Mouse (Mus musculus) forebrain, embryonic 15.5 days (tissue): ENCODE data around the gene Pcif1. TPM values are rescaled to one million over a fixed set of nuclear protein-coding genes. Genes with fewer than 3 reads are reported as not detected.
"Not testable (repeated sequence)": the region's sequence is repeated elsewhere in the genome, so short reads cannot be mapped to it uniquely, and the experiment has no call there.

ENCODE experiments used
- ATAC-seq: fragments of 200-750 bp; cut with Nextera tagmentation; replicated peaks from 2 replicates; pipeline ENCODE4 v1.8.0; 2017; ENCODE audit warnings: mild to moderate bottlenecking, moderate TSS enrichment, moderate library complexity
- H3K27ac ChIP-seq: fragments of 300-500 bp; sonication (generic); replicated peaks from 2 replicates; pipeline ENCODE4 v1.5.1; 2015; ENCODE audit warnings: mild to moderate bottlenecking, inconsistent platforms
- H3K27me3 ChIP-seq: fragments of 300-500 bp; sonication (generic); 2 replicates; pipeline ENCODE4 v1.6.1; 2015; ENCODE audit warnings: inconsistent platforms
- H3K36me3 ChIP-seq: fragments of 300-500 bp; sonication (generic); 2 replicates; pipeline ENCODE4 v1.6.1; 2015; ENCODE audit warnings: mild to moderate bottlenecking, inconsistent platforms
- H3K4me1 ChIP-seq: fragments of 300-500 bp; sonication (generic); 2 replicates; pipeline ENCODE4 v1.6.1; 2015; ENCODE audit warnings: inconsistent platforms
- H3K4me2 ChIP-seq: fragments of 300-500 bp; sonication (generic); replicated peaks from 2 replicates; pipeline ENCODE4 v1.6.1; 2015; ENCODE audit warnings: mild to moderate bottlenecking, inconsistent platforms
- H3K4me3 ChIP-seq: fragments of 300-500 bp; sonication (generic); 2 replicates; pipeline ENCODE4 v1.5.1; 2015; ENCODE audit warnings: mild to moderate bottlenecking, inconsistent platforms
- H3K9ac ChIP-seq: fragments of 300-500 bp; sonication (generic); replicated peaks from 2 replicates; pipeline ENCODE4 v1.6.1; 2015; ENCODE audit warnings: mild to moderate bottlenecking, inconsistent platforms
- H3K9me3 ChIP-seq: fragments of 300-500 bp; sonication (generic); 2 replicates; pipeline ENCODE4 v1.6.1; 2016; ENCODE audit warnings: inconsistent platforms
- WGBS: fragments of 180-500 bp; shearing (Covaris S2); methylation state at CpG from one replicate; pipeline ENCODE4 v1.1.7; 2015; ENCODE audit warnings: mixed read lengths; 5-methylcytosine and 5-hydroxymethylcytosine counted together
- polyA plus RNA-seq: library from polyadenylated mRNA; unstranded; fragments of >200 nt; fragmentation: Nextera tagmentation; extraction: Ambion mirVana; gene quantifications from 2 replicates; pipeline ENCODE4 v1.2.1, GENCODE M21; 2015

Pcif1 gene
- 94.8 and 101 TPM in 2 replicates for polyA plus RNA-seq

DNA sequence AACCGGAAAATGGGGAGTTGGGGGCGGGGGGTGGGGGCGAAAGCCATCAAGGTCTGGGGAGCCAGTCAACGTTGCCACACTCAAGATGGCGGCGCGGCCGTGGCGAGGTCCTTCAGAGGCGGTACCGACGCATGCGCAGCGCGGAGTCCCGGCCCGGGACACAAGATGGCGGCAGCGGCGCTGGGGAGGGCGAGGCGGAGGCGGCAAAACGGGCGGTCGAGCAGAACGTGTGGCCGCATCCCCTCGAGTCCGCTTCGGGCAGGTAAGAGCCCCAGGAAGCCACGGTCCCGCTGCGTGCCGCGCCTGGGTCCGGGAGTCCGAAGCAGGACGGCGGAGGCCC, at the start of gene Pcif1:
Gene Pcif1 (plus strand): TSS at position 77 of the 340 bp plus-strand sequence.
- Histone ChIP-seq H3K4me1 (peaks cover 26% of the 10 kb centered on the region), H3K27me3 (no peaks in the 10 kb centered on the region), H3K4me3 (peak within 1 kb of the TSS; percentile 93), H3K4me2 (peak within 1 kb of the TSS; percentile 97), H3K36me3 (peaks cover 16% of the 10 kb centered on the region), H3K9ac (peak within 1 kb of the TSS; percentile 100), H3K27ac (peak within 1 kb of the TSS; percentile 100), H3K9me3 (no peaks in the 10 kb centered on the region)
- under 1% methylated on average over 40 of the region's 40 CpGs for WGBS
- peak; percentile 88 for ATAC-seq

DNA sequence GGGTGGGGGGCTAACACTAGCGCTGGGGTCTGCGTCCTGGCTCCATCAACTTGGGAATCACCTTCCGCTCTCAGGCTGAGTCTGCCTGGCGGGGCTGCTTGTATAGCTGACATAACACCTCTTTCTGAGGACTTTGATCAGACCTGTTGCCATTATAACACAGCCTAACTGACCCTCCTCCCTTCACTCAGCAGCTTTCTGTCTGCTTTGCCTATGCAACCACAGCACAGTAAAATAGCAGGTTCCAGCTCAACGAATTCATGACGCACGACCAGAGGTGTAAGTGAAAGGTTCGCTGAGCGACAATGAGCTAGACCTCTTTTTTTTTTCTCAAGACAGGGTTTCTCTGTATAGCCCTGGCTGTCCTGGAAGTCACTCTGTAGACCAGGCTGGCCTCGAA, 48.1 kb upstream of the Pcif1 start:
- H3K9me3 ChIP-seq, result no peaks in the 10 kb centered on the region
- H3K27me3 ChIP-seq, result no peaks in the 10 kb centered on the region
- whole genome bisulfite sequencing, result 86% methylated on average over 10 of the region's 10 CpGs
- H3K27ac ChIP-seq, result no peak overlapping the region
- H3K4me2 ChIP-seq, result no peak overlapping the region
- H3K4me3 ChIP-seq, result no peak overlapping the region
- peaks cover 23% of the 10 kb centered on the region for H3K4me1 ChIP-seq
- ATAC-seq, result no peak
- peaks cover 15% of the 10 kb centered on the region for H3K36me3 ChIP-seq
- no peak overlapping the region for H3K9ac ChIP-seq

DNA sequence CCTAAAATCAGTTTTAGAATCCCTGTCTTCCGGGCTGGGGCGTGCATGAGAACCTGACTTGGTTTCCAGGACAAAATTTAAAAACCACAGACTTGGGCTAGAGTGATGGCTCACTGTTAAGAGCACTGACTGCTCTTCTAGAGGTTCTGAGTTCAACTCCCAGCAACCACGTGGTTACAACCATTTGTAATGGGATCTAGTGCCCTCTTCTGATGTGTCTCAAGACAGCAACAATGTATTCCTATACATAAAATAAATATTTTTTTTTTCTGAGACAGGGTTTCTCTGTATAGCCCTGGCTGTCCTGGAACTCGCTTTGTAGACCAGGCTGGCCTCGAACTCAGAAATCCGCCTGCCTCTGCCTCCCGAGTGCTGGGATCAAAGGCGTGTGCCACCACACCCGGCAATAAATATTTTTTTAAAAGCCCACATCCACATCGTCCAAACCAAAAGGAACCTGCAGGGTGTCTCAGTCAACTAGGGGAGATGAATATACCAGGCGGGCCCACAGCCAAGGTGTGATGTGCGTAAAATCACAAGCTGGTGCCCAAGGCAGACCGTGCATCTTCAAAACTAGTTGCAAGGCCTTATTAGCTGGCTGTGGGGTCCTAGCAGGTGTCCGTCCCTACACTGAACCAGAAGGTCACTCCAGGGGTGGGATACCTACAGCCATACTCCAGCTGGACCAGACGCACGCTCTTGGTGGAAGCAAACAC, 46.9 kb upstream of the Pcif1 start:
- H3K27me3 ChIP-seq, result no peaks in the 10 kb centered on the region
- 61% methylated on average over 16 of the region's 16 CpGs for WGBS
- ATAC-seq, result no peak; the same call in 1 of the 2 replicates
- peak overlapping the region; percentile 73 for H3K9ac ChIP-seq
- H3K4me1 ChIP-seq, result peaks cover 23% of the 10 kb centered on the region
- H3K9me3 ChIP-seq, result no peaks in the 10 kb centered on the region
- H3K4me2 ChIP-seq, result peak overlapping the region; percentile 100
- H3K4me3 ChIP-seq, result peak overlapping the region; percentile 81
- peak overlapping the region; percentile 82 for H3K27ac ChIP-seq
- peaks cover 4% of the 10 kb centered on the region for H3K36me3 ChIP-seq

- peaks cover 3% of the 10 kb centered on the region; the same call in 1 of the 2 replicates for H3K36me3 ChIP-seq
- peak within 1 kb of the TSS; percentile 81 for H3K4me3 ChIP-seq
- no peaks in the 10 kb centered on the region for H3K27me3 ChIP-seq
- H3K27ac ChIP-seq, result peak within 1 kb of the TSS; percentile 82
- peak within 1 kb of the TSS; percentile 100 for H3K4me2 ChIP-seq
- peak within 1 kb of the TSS; percentile 73 for H3K9ac ChIP-seq
- peaks cover 23% of the 10 kb centered on the region for H3K4me1 ChIP-seq
- no peaks in the 10 kb centered on the region for H3K9me3 ChIP-seq
- WGBS, result under 1% methylated on average over 35 of the region's 35 CpGs
- peak; percentile 79 for ATAC-seq
Observed at GRCm38 (mm10) chr2:164832748-164833301, 46.3 kb upstream of the Pcif1 start, which contains the start of gene Ctsa. TSS of gene Ctsa (plus strand) at chr2:164832873.

DNA sequence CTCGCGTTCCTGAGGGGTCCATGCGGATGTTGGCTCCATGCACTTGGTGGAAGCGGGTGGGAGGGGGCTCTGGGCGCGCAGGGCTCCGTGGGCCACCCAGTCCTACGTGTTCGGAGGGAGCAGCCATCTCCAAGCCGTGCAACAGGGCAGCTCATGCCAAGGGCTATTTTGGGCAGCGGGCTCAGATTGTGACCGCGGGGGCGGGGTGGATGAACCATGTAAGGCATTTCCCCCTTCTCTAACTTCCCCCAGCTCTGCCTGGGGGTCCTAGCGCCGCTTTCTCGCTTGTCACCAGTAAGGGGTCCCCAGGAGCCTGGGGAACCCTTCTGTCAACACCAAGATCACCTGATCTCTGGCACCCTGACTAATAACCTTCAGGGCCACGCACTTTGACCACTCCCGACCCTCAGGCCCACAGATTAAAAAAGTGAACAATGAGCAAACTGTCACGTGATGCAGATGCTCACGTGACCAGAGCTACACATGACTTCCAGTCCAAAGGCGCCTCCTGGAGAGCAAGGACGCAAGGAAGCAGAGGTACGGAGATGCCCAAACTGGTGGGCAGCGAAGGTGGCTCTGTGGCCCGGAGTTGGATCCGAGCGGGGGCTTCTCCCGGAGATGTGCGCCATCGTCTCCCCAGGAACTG, 45.7 kb upstream of the Pcif1 start, which contains the start of gene Neurl2:
Gene Neurl2 (minus strand): TSS at position 143 of the 646 bp plus-strand sequence.
- peak; percentile 65 for ATAC-seq
- Histone ChIP-seq H3K27me3 (no peaks in the 10 kb centered on the region), H3K27ac (peak within 1 kb of the TSS; percentile 82), H3K9me3 (no peaks in the 10 kb centered on the region), H3K4me1 (peaks cover 23% of the 10 kb centered on the region), H3K9ac (peak within 1 kb of the TSS; percentile 73), H3K4me2 (peak within 1 kb of the TSS; percentile 100), H3K36me3 (peaks cover 9% of the 10 kb centered on the region), H3K4me3 (peak within 1 kb of the TSS; percentile 81)
- under 1% methylated on average over 31 of the region's 31 CpGs for WGBS

DNA sequence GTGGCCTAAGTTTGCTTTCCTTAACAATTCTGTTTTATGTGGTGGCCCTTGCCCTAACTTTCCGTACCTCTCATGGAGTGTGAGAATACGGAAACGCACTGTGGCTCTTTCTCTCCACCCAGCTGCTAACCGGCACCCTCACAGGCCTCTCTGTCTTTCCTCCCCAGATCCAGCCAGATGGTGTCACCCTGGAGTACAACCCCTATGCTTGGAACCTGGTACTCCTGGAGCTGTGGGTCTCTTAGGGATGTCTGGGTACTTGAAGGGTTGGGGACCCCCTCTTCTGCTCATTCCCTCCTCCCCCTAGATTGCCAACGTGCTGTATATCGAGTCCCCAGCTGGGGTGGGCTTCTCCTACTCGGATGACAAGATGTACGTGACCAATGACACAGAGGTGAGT, 44.6 kb upstream of the Pcif1 start:
- no peak overlapping the region for H3K27ac ChIP-seq
- no peaks in the 10 kb centered on the region for H3K27me3 ChIP-seq
- peak overlapping the region; percentile 73 for H3K9ac ChIP-seq
- H3K4me1 ChIP-seq, result peaks cover 23% of the 10 kb centered on the region
- WGBS, result 52% methylated on average over 8 of the region's 8 CpGs
- peak overlapping the region; percentile 100 for H3K4me2 ChIP-seq
- ATAC-seq, result no peak
- peaks cover 16% of the 10 kb centered on the region for H3K36me3 ChIP-seq
- no peaks in the 10 kb centered on the region for H3K9me3 ChIP-seq
- peak overlapping the region; percentile 81 for H3K4me3 ChIP-seq

GRCm38 (mm10) chr2:164835164-164835563, 43.9 kb upstream of the Pcif1 start:
- H3K27me3 ChIP-seq, result no peaks in the 10 kb centered on the region
- no peak for ATAC-seq
- H3K4me3 ChIP-seq, result 0 out of 2 replicates have a peak overlapping the region, but pooled peaks have one; percentile 81
- no peak overlapping the region for H3K9ac ChIP-seq
- H3K36me3 ChIP-seq, result peaks cover 20% of the 10 kb centered on the region
- 91% methylated on average over 4 of the region's 4 CpGs for WGBS
- peaks cover 23% of the 10 kb centered on the region for H3K4me1 ChIP-seq
- H3K4me2 ChIP-seq, result no peak overlapping the region
- H3K9me3 ChIP-seq, result no peaks in the 10 kb centered on the region
- H3K27ac ChIP-seq, result no peak overlapping the region

GRCm38 (mm10) chr2:164845782-164846181, 33.3 kb upstream of the Pcif1 start:
- ATAC-seq, result no peak
- Histone ChIP-seq H3K4me1 (no peaks in the 10 kb centered on the region), H3K9me3 (no peaks in the 10 kb centered on the region), H3K4me3 (no peak overlapping the region), H3K9ac (no peak overlapping the region), H3K27ac (no peak overlapping the region), H3K36me3 (no peaks in the 10 kb centered on the region), H3K27me3 (no peaks in the 10 kb centered on the region), H3K4me2 (no peak overlapping the region)
- WGBS, result 54% methylated on average over 3 of the region's 3 CpGs

- 90% methylated on average over 8 of the region's 8 CpGs for WGBS
- Histone ChIP-seq H3K4me2 (no peak overlapping the region), H3K27me3 (peaks cover 4% of the 10 kb centered on the region), H3K27ac (no peak overlapping the region), H3K9me3 (no peaks in the 10 kb centered on the region), H3K36me3 (no peaks in the 10 kb centered on the region), H3K9ac (no peak overlapping the region), H3K4me1 (no peaks in the 10 kb centered on the region), H3K4me3 (no peak overlapping the region)
- ATAC-seq, result no peak
Observed at GRCm38 (mm10) chr2:164850061-164850460, 29.0 kb upstream of the Pcif1 start.

GRCm38 (mm10) chr2:164855572-164855971, 23.5 kb upstream of the Pcif1 start:
- Histone ChIP-seq H3K27me3 (peaks cover 37% of the 10 kb centered on the region), H3K4me1 (peaks cover 21% of the 10 kb centered on the region)
- not testable (repeated sequence) for H3K36me3 ChIP-seq, H3K4me3 ChIP-seq, H3K9ac ChIP-seq, H3K27ac ChIP-seq, H3K9me3 ChIP-seq, H3K4me2 ChIP-seq, ATAC-seq
- WGBS, result 82% methylated on average over 5 of the region's 5 CpGs

GRCm38 (mm10) chr2:164856309-164857100, 22.6 kb upstream of the Pcif1 start:
- Histone ChIP-seq H3K4me3 (peak overlapping the region; percentile 44), H3K27ac (no peak overlapping the region), H3K4me1 (peaks cover 21% of the 10 kb centered on the region), H3K27me3 (peaks cover 37% of the 10 kb centered on the region), H3K9ac (peak overlapping the region; percentile 39), H3K36me3 (no peaks in the 10 kb centered on the region), H3K9me3 (no peaks in the 10 kb centered on the region), H3K4me2 (peak overlapping the region; percentile 90)
- WGBS, result 2% methylated on average over 42 of the region's 42 CpGs
- peak; percentile 8; the same call in 1 of the 2 replicates for ATAC-seq
